Mouse (Mus musculus) liver, postnatal 0 days (tissue): ENCODE data around the gene Btnl1.

Source experiments
- CTCF ChIP-seq: sonication (generic); IDR thresholded peaks from 2 replicates; pipeline ENCODE4 v1.5.1; 2016; ENCODE audit warnings: antibody characterized with exemption, low read depth
- EP300 ChIP-seq: IDR thresholded peaks from 2 replicates; pipeline ENCODE4 v1.6.1; 2016; ENCODE audit warnings: antibody characterized with exemption, low read depth, mild to moderate bottlenecking

- TF ChIP-seq CTCF (no peak), EP300 (no peak)
Measured at GRCm38 (mm10) chr17:34384699-34385098, 7.8 kb downstream of the Btnl1 start.
